Mouse (Mus musculus) embryonic facial prominence, embryonic 11.5 days (tissue): Measurements from ENCODE around the gene Klhl6. TPM values are rescaled to one million over a fixed set of nuclear protein-coding genes. Genes with fewer than 3 reads are reported as not detected.

ENCODE experiments used
- ATAC-seq: fragments of 200-750 bp; cut with Nextera tagmentation; replicated peaks from 2 replicates; pipeline ENCODE4 v1.8.0; 2017; ENCODE audit warnings: low read depth; ENCODE audit not compliant: insufficient number of reproducible peaks, low FRiP score, low TSS enrichment
- DNase-seq: peaks from one replicate; pipeline ENCODE4 v3.0.0-alpha.2; 2015; ENCODE audit warnings: low spot score
- H3K27ac ChIP-seq: fragments of 300-500 bp; sonication (generic); replicated peaks from 2 replicates; pipeline ENCODE4 v1.5.1; 2014; ENCODE audit warnings: mild to moderate bottlenecking, low read depth, low read length, control low read depth
- H3K27me3 ChIP-seq: fragments of 300-500 bp; sonication (generic); 2 replicates; pipeline ENCODE4 v1.6.1; 2014; ENCODE audit warnings: mild to moderate bottlenecking, low read length, moderate library complexity, mixed read lengths; ENCODE audit not compliant: control insufficient read depth, insufficient read depth
- H3K36me3 ChIP-seq: fragments of 300-500 bp; sonication (generic); replicated peaks from 2 replicates; pipeline ENCODE4 v1.6.1; 2014; ENCODE audit warnings: low read depth, mild to moderate bottlenecking, low read length, moderate library complexity, mixed read lengths; ENCODE audit not compliant: control insufficient read depth, insufficient read depth
- H3K4me1 ChIP-seq: fragments of 300-500 bp; sonication (generic); 2 replicates; pipeline ENCODE4 v1.6.1; 2014; ENCODE audit warnings: low read length, mixed read lengths; ENCODE audit not compliant: control insufficient read depth, insufficient read depth
- H3K4me2 ChIP-seq: fragments of 300-500 bp; sonication (generic); 2 replicates; pipeline ENCODE4 v1.6.1; 2014; ENCODE audit warnings: low read depth, mild to moderate bottlenecking, control low read depth, low read length, moderate library complexity
- H3K4me3 ChIP-seq: fragments of 300-500 bp; sonication (generic); 2 replicates; pipeline ENCODE4 v1.5.1; 2014; ENCODE audit warnings: low read depth, low read length, control low read depth
- H3K9ac ChIP-seq: fragments of 300-500 bp; sonication (generic); replicated peaks from 2 replicates; pipeline ENCODE4 v1.6.1; 2014; ENCODE audit warnings: mild to moderate bottlenecking, control low read depth, low read length
- H3K9me3 ChIP-seq: fragments of 300-500 bp; sonication (generic); replicated peaks from 2 replicates; pipeline ENCODE4 v1.6.1; 2016; ENCODE audit warnings: mild to moderate bottlenecking, low read length, inconsistent platforms, mixed read lengths; ENCODE audit not compliant: control insufficient read depth
- WGBS: fragments of 180-500 bp; shearing (Covaris S2); extraction: QIAGEN DNeasy Blood & Tissue Kit; methylation state at CpG from one replicate; pipeline ENCODE4 v1.1.7; 2014; 5-methylcytosine and 5-hydroxymethylcytosine counted together
- polyA plus RNA-seq: library from polyadenylated mRNA; unstranded; fragments of >200 nt; fragmentation: Nextera tagmentation; extraction: Ambion mirVana; gene quantifications from 2 replicates; pipeline ENCODE4 v1.2.1, GENCODE M21; 2014

The Klhl6 gene
- polyA plus RNA-seq, 1 experiment from 2014 or later = 6.8 TPM

- Histone ChIP-seq H3K4me2 (no peak overlapping the region), H3K4me3 (no peak overlapping the region), H3K36me3 (no peaks in the 10 kb centered on the region), H3K27me3 (no peaks in the 10 kb centered on the region), H3K9ac (no peak overlapping the region), H3K4me1 (no peaks in the 10 kb centered on the region), H3K9me3 (no peaks in the 10 kb centered on the region), H3K27ac (no peak overlapping the region)
- ATAC-seq (no peak), DNase-seq (no peak)
- 93% methylated on average over 1 of the region's 1 CpGs for WGBS
These were observed 79.0 kb downstream of the Klhl6 start for GRCm38 (mm10) chr16:19903792-19904191.

Other genes with a start within 250 kb of the Klhl6 start
- gene B3gnt5, start 222.8 kb downstream of the Klhl6 start, polyA plus RNA-seq = 50.4 and 59.9 TPM in 2 replicates
- 33.1 and 34.6 TPM in 2 replicates for gene Klhl24, start 114.5 kb upstream of the Klhl6 start, polyA plus RNA-seq
- 35.8 and 41.9 TPM in 2 replicates for gene Yeats2, start 158.0 kb upstream of the Klhl6 start, polyA plus RNA-seq